Mouse (Mus musculus): ENCODE data around the gene Morc1. TPM values are rescaled to one million over a fixed set of nuclear protein-coding genes. Genes with fewer than 3 reads are reported as not detected.

Morc1 gene
- total RNA-seq, 2 experiments from 2014 or later: not detected

GRCm38 (mm10) chr16:48627296-48627695, 196.3 kb downstream of the Morc1 start:
- DNase-seq: no peak

DNA sequence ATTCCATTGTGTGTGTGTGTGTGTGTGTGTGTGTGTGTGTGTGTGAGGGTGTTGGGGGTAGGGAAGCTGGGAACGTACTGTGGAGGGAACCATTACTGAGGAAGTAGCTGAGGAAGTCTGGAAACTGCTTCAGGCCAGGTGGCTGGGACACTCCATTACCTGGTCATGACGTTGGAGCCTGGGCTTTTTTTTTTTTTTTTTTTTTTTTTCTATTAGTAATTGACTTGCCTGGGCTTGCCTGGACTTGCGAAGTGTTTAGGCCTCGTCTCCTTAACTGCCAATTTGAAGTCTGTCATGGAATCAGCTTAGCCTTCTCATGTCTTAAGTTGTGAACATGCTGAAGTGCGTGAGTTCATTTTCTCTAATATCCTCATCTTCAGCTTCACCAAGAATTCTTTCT, 198.7 kb downstream of the Morc1 start:
- DNase-seq: no peak

DNA sequence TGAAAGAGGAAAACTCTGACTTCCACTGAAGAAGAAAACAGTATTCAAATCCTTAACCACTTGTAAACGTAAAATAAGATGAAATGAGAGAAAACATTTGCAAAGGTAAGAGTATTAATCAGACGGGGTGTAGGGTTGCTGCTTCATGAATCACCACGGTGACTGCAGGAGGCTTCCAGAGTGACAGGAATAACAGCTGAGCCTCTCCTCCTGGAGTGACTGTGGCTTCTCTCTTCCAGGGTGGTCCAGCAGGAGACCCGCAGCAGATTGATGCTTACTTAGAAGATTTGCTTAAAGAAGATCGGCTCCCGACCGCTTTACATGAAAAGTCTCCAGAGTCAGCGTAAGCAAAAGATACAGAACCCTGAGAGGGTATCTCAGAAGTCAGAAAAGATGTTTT, 199.4 kb downstream of the Morc1 start:
- no peak for DNase-seq

DNA sequence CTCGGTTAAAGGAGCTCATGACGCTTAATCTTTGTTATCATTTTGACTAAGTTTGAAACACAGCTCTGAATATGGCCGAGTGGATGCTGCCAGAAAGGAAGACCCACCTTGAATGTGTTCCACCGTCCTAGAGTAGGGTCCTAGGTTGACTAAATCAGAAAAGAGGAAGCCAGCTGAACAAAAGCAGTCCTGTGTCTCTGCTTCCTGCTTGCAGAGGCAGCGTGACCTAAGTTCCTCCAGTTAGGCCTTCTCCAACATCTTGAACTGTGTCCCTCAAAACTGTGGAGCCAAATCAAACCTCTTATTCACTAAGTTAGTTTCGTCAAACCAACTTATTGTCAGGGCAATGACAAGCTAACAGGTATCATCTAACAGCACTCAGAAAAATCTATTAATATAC, 201.3 kb downstream of the Morc1 start:
- DNase-seq: no peak

GRCm38 (mm10) chr16:48646246-48646645, 215.2 kb downstream of the Morc1 start:
- no peak for DNase-seq

DNA sequence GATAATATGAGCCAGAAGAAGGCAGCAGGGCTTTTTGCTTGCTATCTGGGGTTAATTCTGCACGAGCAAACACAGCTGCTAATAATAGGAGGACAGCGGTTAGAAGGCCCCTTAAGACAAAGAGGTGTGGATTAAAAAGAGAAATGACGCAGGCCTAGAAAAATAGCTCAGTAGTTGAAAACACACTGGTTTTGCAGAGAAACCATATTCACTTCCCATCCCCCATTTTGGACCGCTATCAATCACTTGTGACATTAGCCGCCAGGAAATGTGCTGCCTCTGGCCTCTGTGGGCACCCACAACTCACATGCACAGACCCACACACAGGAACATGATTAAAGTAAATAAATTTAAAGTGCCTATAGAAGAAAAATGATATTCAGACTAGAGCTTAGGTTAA, 240.7 kb downstream of the Morc1 start:
- DNase-seq: no peak

- DNase-seq: no peak
Observed at GRCm38 (mm10) chr16:48672664-48673063, 241.6 kb downstream of the Morc1 start.

DNA sequence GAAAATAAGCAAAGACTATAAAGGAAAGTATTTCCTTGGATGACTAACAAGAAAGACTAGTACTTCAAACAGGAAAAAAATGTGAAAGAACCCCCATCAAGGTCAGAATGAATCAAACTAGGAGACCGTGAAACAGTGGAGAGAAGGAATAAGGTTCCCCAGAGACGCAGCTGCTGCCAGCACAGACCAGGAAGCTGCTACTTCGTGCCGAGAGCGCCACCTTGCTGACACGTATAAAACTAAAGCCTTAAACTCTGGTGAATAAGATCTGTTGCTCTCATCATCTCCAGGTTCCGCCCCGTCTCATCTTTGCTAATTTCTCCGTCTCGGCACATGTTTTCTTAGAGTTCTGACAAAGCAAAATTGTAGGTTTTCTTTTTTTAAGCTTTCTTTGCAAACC, 244.6 kb downstream of the Morc1 start:
- DNase-seq: peak; percentile 78

- no peak for DNase-seq
Observed at GRCm38 (mm10) chr16:48676205-48676604, 245.2 kb downstream of the Morc1 start.

GRCm38 (mm10) chr16:48677381-48677780, 246.3 kb downstream of the Morc1 start:
- no peak for DNase-seq

GRCm38 (mm10) chr16:48678029-48678428, 247.0 kb downstream of the Morc1 start:
- no peak for DNase-seq

Other genes starting within 250 kb of the Morc1 start
- not detected for gene Dppa4, start 147.5 kb upstream of the Morc1 start, total RNA-seq (2021)
- not detected for gene Dppa2, start 127.3 kb upstream of the Morc1 start, total RNA-seq (2021)
- not detected for gene Gm5485, start 18.8 kb upstream of the Morc1 start, total RNA-seq (2021)

Measured in heart, postnatal 4 days (tissue).